Mouse (Mus musculus) inflammation-experienced regulatory T-cells, adult 6 months (primary cell): ENCODE measurements around the gene Gm4631. TPM values are rescaled to one million over a fixed set of nuclear protein-coding genes. Genes with fewer than 3 reads are reported as not detected.
"Not testable (repeated sequence)": the region's sequence is repeated elsewhere in the genome, so short reads cannot be mapped to it uniquely, and the experiment has no call there.

ENCODE experiments used
- ATAC-seq: one replicate; pipeline ENCODE4 v1.8.0; 2017
- polyA plus RNA-seq, 3 experiments: library from polyadenylated mRNA; unstranded; fragments of 100-300 nt; shearing (Covaris generic); gene quantifications; one replicate each; pipeline ENCODE4 v1.2.1; 2017

Gene Gm4631
- 10 to 100 TPM in 1 of 3 experiments, 1 to 10 TPM in 2; 9.7 to 15.0 (median 9.8) TPM for polyA plus RNA-seq

GRCm38 (mm10) chr2:175338097-175338496 lies at the start of gene Gm4631:
Gm4631 (minus strand) TSS chr2:175338197.
- ATAC-seq, result not testable (repeated sequence)

GRCm38 (mm10) chr2:175372136-175372535 lies 34.1 kb upstream of the Gm4631 start, which contains the start of gene Zfp968:
Zfp968 (plus strand) TSS chr2:175372436.
- not testable (repeated sequence) for ATAC-seq

DNA sequence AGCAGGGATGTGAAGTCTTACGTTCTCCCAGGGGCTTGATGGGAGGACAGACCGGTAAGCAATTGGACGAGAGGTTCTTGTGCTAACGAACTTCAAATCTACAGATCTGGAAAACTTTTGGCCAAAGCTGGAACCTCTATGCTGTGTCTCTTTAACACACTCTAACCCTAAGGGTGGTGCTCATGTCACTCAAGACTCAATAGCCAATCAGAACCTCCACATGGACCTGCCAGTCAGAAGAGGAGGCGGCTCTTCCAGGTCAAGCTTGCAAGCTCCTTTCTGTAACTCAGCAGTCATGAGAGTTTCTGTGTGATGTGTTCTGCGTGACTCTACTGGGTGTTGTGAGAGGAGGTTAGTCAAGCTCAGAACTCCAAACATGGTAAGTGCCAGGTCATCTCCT lies 63.2 kb downstream of the Gm4631 start, which contains the start of gene Gm14440:
Gene Gm14440, plus strand, starts transcription at position 301 of the 400 bp plus-strand sequence.
- ATAC-seq, result not testable (repeated sequence)

Other genes starting within 250 kb of the Gm4631 start
- gene Gm14399, start 196.2 kb downstream of the Gm4631 start, polyA plus RNA-seq, result 1 to 10 TPM; 3.7 to 6.6 (median 4.9) TPM
- gene Gm14443, start 162.3 kb downstream of the Gm4631 start, polyA plus RNA-seq, result under 1 TPM in 1 of 3 experiments, not detected in 2; 0.15 TPM
- gene Gm14391, start 131.3 kb downstream of the Gm4631 start, polyA plus RNA-seq, result 1 to 10 TPM; 2.1 to 6.8 (median 5.9) TPM
- gene Gm14440, start 63.1 kb downstream of the Gm4631 start, polyA plus RNA-seq, result 10 to 100 TPM in 1 of 3 experiments, 1 to 10 TPM in 1, not detected in 1; 1.2 to 11.2 TPM
- 1 to 10 TPM; 2.5 to 3.4 (median 3.2) TPM for gene Zfp968, start 34.2 kb upstream of the Gm4631 start, polyA plus RNA-seq
- 10 to 100 TPM; 20.7 to 27.7 (median 21.4) TPM for gene Gm4724, start 97.6 kb upstream of the Gm4631 start, polyA plus RNA-seq
- gene Zfp965, start 131.8 kb upstream of the Gm4631 start, polyA plus RNA-seq, result 10 to 100 TPM in 1 of 3 experiments, 1 to 10 TPM in 2; 8.6 to 11.3 (median 8.8) TPM